Mouse (Mus musculus): ENCODE measurements around the gene Ppp4c.

- TF ChIP-seq CTCF (IDR thresholded peaks at IDR 0.05; ENCODE audit: control insufficient read depth, insufficient read depth, low read length) = no peak
- no peak for TF ChIP-seq POLR2A (IDR thresholded peaks at IDR 0.05; ENCODE audit: borderline replicate concordance, control insufficient read depth, low read depth, low read length)
Observed at GRCm38 (mm10) chr7:126801057-126801422, 8.7 kb upstream of the Ppp4c start.

All from bone marrow, adult 2 months (tissue).